Mouse (Mus musculus): ENCODE measurements around the gene Pde10a. TPM values are rescaled to one million over a fixed set of nuclear protein-coding genes. Genes with fewer than 3 reads are reported as not detected.

Gene Pde10a
- polyA plus RNA-seq, 1 experiment: not detected

DNA sequence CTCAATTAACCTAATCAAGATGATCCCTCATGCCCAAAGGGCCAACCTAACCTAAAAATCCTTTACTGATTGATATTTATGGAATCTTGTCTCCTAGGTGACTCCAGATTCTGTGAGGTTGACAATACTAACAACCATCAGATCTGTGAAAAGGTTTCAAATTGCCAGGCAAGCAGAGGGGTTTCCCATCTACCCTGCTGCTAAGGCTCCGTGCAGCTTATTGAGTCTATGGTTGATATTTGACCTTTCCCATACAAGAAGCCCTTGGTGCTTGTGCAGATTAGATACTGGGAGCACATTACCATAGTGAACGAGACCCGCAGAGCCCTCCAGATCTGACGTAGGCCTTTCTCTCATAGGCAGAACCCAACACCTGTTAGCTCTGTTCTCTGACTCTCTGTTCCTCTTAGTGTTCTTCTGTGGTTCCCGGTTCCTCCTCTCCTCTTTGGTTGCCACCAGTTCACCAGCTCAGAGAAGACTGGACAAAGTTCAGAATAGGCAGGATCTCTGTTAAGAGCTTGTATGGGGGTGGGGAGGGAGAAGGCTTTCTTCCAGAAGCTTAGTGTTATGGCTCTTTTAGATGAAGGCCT lies 240.9 kb downstream of the Pde10a start:
- Histone ChIP-seq H3K4me1 (ENCODE audit: control insufficient read depth, insufficient read depth, low read length) (no peaks in the 10 kb centered on the region), H3K27ac (ENCODE audit: insufficient read depth, low read depth, low read length) (no peak overlapping the region), H3K4me3 (ENCODE audit: insufficient read depth, low read length) (no peak overlapping the region)
- TF ChIP-seq POLR2A (IDR thresholded peaks at IDR 0.05; ENCODE audit: borderline replicate concordance, low read depth, low read length) (no peak), CTCF (IDR thresholded peaks at IDR 0.05; ENCODE audit: low read depth, low read length) (no peak)

DNA sequence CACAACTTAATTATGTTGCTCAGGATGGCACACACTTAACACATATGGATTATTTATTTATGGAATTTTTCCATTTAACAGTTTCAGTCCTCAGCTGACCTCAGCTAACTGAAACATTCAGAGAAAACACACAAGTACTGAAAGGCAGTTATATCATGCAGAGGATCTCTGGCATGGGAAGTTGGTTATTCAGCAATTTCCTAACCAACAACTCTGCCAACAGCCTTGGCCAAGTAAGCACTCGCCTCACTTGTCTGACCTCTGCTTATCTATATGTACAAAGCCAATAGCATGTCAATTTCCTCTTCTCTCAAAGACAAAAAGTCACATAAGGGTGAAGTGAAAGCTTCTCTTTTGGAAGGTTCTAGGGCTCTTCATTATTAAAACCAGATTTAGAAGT lies 244.0 kb downstream of the Pde10a start:
- Histone ChIP-seq H3K27ac (ENCODE audit: insufficient read depth, low read depth, low read length) (no peak overlapping the region), H3K4me1 (ENCODE audit: control insufficient read depth, insufficient read depth, low read length) (no peaks in the 10 kb centered on the region), H3K4me3 (ENCODE audit: insufficient read depth, low read length) (no peak overlapping the region)
- TF ChIP-seq POLR2A (IDR thresholded peaks at IDR 0.05; ENCODE audit: borderline replicate concordance, low read depth, low read length): no peak
- no peak for TF ChIP-seq CTCF (IDR thresholded peaks at IDR 0.05; ENCODE audit: low read depth, low read length)

DNA sequence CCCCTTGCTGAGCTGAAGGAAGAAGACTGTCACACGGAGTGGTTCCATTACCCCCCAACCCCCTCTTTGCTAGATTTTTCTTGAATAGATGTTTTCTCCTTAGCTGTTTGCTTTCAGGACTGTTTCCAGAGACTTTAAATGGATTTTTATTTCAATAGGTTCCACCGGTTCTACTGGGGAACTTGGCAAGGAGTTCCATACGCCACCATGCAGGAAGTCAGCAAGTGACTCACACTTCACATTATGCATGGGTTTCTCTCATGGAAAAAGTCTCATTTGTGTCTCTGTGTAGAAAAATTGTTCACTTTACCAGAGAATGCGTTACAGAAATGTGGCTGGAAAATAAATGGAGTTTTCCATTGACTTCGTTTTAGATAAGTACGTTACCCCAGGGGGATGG lies 248.2 kb downstream of the Pde10a start:
- H3K27ac ChIP-seq (ENCODE audit: insufficient read depth, low read depth, low read length): no peak overlapping the region
- TF ChIP-seq POLR2A (IDR thresholded peaks at IDR 0.05; ENCODE audit: borderline replicate concordance, low read depth, low read length): no peak
- no peak for TF ChIP-seq CTCF (IDR thresholded peaks at IDR 0.05; ENCODE audit: low read depth, low read length)
- no peaks in the 10 kb centered on the region for H3K4me1 ChIP-seq (ENCODE audit: control insufficient read depth, insufficient read depth, low read length)
- H3K4me3 ChIP-seq (ENCODE audit: insufficient read depth, low read length): no peak overlapping the region

DNA sequence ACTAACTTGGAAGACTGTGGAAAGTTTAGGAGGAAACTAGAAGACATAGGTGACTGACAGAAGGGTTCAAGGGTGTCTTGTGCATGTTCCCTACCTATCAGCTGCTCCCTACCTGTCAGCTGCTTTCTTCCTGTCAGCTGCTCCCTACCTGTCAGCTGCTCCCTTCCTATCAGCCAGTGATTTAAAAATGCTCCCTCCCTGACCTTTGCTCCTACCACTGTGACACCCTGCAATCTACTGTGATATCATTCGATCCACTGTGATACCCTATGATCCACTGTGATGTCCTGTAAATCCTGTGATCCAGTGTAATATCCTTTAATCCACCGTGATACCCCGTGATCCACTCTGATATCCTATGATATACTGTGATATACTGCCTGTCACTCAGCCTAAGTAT lies 249.1 kb downstream of the Pde10a start:
- no peak overlapping the region for H3K4me3 ChIP-seq (ENCODE audit: insufficient read depth, low read length)
- TF ChIP-seq POLR2A (IDR thresholded peaks at IDR 0.05; ENCODE audit: borderline replicate concordance, low read depth, low read length) (no peak), CTCF (IDR thresholded peaks at IDR 0.05; ENCODE audit: low read depth, low read length) (no peak)
- no peaks in the 10 kb centered on the region for H3K4me1 ChIP-seq (ENCODE audit: control insufficient read depth, insufficient read depth, low read length)
- no peak overlapping the region for H3K27ac ChIP-seq (ENCODE audit: insufficient read depth, low read depth, low read length)

DNA sequence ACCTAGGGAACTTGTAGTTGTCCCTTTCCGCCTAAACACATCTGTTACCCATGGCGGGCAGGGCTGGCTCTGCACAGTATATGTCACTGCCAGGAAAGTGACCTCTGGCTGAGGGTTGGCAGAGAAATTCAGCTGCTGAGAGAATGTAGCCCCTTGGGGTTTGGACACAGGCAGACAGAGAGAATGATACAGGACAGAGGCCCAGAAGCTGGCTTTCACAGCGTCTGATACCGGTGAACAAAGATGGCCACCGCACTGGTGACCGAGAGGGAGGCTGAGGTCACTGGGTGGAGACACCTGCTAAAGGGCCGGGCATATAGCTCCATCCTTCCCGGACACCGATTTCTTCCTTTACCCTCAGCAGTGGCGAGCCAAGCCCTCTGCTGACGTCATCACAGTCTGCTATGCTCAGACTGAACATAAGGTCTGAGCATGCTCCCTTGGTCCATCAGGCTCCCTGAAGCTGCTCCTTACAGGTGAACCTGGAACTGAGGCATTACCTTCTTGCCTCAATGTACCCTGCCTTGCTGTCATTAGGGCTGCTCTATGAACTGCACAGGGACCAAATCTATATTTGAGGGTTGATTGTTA lies 250.5 kb downstream of the Pde10a start:
- no peak overlapping the region for H3K4me3 ChIP-seq (ENCODE audit: insufficient read depth, low read length)
- no peak overlapping the region for H3K27ac ChIP-seq (ENCODE audit: insufficient read depth, low read depth, low read length)
- no peak for TF ChIP-seq POLR2A (IDR thresholded peaks at IDR 0.05; ENCODE audit: borderline replicate concordance, low read depth, low read length)
- TF ChIP-seq CTCF (IDR thresholded peaks at IDR 0.05; ENCODE audit: low read depth, low read length): no peak
- 0 out of 2 replicates have a peak, but pooled peaks cover 2% of the 10 kb centered on the region for H3K4me1 ChIP-seq (ENCODE audit: control insufficient read depth, insufficient read depth, low read length)

DNA sequence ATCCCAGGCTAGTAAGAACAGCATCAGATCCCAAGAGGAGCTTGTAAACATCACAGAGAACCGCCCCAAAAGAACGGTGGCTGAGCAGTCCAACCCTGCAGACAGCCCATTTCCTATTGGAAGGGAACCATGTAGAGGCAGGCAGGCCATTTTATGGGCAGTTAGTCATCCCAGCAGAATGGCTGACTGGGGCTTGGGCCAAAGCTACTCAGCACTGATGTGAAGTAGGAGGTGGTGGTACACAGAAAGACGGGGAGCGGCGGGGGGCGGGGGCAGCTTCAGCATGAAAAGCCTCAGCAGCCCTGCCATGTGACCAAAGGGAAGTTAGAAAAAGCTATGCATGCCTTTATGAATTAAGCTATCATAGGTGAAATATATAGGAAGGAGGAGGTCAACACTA lies 252.5 kb downstream of the Pde10a start:
- TF ChIP-seq CTCF (IDR thresholded peaks at IDR 0.05; ENCODE audit: low read depth, low read length) (no peak), POLR2A (IDR thresholded peaks at IDR 0.05; ENCODE audit: borderline replicate concordance, low read depth, low read length) (no peak)
- no peak overlapping the region for H3K27ac ChIP-seq (ENCODE audit: insufficient read depth, low read depth, low read length)
- no peak overlapping the region for H3K4me3 ChIP-seq (ENCODE audit: insufficient read depth, low read length)
- H3K4me1 ChIP-seq (ENCODE audit: control insufficient read depth, insufficient read depth, low read length): 0 out of 2 replicates have a peak, but pooled peaks cover 2% of the 10 kb centered on the region

DNA sequence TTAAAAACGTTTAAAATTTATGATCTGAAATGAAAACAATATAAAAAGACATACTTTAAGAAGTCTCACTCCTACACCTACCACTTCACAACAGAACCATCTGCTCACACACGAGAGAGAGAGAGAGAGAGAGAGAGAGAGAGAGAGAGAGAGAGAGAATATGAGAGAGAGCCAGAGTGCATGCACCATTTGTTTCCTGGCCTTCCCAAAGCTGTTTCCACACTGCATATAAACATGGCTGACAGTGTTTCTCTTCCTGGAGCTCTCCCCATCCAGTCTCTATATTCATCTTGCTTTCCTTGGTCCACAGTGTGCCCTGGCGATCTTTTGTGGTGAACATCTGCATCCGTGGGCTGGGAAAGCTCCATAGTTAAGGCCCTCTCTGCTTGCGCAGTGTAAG lies 253.7 kb downstream of the Pde10a start:
- no peak for TF ChIP-seq POLR2A (IDR thresholded peaks at IDR 0.05; ENCODE audit: borderline replicate concordance, low read depth, low read length)
- no peak for TF ChIP-seq CTCF (IDR thresholded peaks at IDR 0.05; ENCODE audit: low read depth, low read length)

DNA sequence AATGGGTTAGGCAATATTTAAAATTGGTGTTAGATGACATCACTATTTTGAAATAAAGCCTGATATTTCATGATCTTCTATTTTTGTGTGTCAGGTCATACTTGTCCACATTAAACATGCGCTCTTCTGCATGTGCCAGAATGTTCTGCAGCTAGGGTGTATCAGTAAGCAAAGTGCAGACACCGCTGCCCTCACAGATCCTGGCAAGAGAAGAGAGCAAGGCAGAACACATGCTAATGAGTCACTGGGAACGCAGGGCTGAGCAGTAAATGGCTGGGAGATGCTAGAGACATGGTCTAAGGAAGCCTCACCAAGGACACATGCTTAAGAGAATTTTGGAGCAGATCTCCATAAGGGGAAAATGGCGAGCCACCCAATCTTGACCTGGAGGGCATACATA lies 255.3 kb downstream of the Pde10a start:
- Histone ChIP-seq H3K4me3 (ENCODE audit: insufficient read depth, low read length) (no peak overlapping the region), H3K27ac (ENCODE audit: insufficient read depth, low read depth, low read length) (no peak overlapping the region), H3K4me1 (ENCODE audit: control insufficient read depth, insufficient read depth, low read length) (0 out of 2 replicates have a peak, but pooled peaks cover 2% of the 10 kb centered on the region)
- no peak for TF ChIP-seq CTCF (IDR thresholded peaks at IDR 0.05; ENCODE audit: low read depth, low read length)
- no peak for TF ChIP-seq POLR2A (IDR thresholded peaks at IDR 0.05; ENCODE audit: borderline replicate concordance, low read depth, low read length)

More for the DNA sequence above, 253.7 kb downstream of the Pde10a start:
- Histone ChIP-seq H3K4me3 (ENCODE audit: insufficient read depth, low read length) (no peak overlapping the region), H3K27ac (ENCODE audit: insufficient read depth, low read depth, low read length) (no peak overlapping the region), H3K4me1 (ENCODE audit: control insufficient read depth, insufficient read depth, low read length) (0 out of 2 replicates have a peak, but pooled peaks cover 2% of the 10 kb centered on the region)

DNA sequence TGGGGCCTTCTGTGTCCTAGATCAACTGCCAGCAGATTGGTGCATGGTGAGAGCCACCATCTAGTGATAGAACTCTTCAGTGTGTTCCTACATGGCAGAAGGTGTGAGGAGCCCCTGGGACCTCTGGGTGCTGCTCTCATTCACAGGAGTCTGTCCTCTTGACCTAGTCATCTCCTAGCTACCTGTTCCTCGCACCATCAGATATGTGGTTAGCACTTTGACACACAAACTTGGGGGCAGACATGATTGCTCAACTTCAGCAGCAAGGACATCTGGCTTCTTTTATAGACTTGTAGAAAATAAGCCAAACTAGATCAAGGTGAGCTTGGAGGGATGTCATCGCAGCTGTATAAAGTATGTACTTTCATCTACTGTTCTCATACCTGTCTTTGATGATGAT lies 255.9 kb downstream of the Pde10a start:
- no peak overlapping the region for H3K4me3 ChIP-seq (ENCODE audit: insufficient read depth, low read length)
- TF ChIP-seq CTCF (IDR thresholded peaks at IDR 0.05; ENCODE audit: low read depth, low read length): no peak
- no peak for TF ChIP-seq POLR2A (IDR thresholded peaks at IDR 0.05; ENCODE audit: borderline replicate concordance, low read depth, low read length)
- 0 out of 2 replicates have a peak, but pooled peaks cover 2% of the 10 kb centered on the region for H3K4me1 ChIP-seq (ENCODE audit: control insufficient read depth, insufficient read depth, low read length)
- no peak overlapping the region for H3K27ac ChIP-seq (ENCODE audit: insufficient read depth, low read depth, low read length)

DNA sequence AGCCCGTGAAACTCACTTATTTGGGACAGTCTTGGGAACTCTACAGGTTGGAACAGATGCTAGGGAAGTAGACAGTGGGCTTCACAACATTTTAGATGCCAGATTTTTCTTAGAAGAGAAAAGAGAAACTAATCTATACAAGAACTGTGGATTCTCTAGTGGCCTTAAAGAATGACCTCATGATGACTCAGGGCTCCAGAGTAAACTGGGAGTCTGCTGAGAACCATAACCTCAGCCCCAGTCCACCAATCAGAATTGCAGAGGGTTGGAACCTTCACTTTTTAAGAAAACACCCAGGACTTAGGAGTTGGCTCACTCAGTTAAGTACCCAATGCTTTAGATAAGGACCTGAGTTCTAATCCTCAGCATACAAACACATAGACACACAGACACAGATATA lies 256.4 kb downstream of the Pde10a start:
- TF ChIP-seq POLR2A (IDR thresholded peaks at IDR 0.05; ENCODE audit: borderline replicate concordance, low read depth, low read length): no peak
- no peak for TF ChIP-seq CTCF (IDR thresholded peaks at IDR 0.05; ENCODE audit: low read depth, low read length)
- Histone ChIP-seq H3K27ac (ENCODE audit: insufficient read depth, low read depth, low read length) (no peak overlapping the region), H3K4me3 (ENCODE audit: insufficient read depth, low read length) (no peak overlapping the region), H3K4me1 (ENCODE audit: control insufficient read depth, insufficient read depth, low read length) (0 out of 2 replicates have a peak, but pooled peaks cover 2% of the 10 kb centered on the region)
